Mouse (Mus musculus) MEL (cell line): ENCODE results near the gene Klf15.

Source experiments
- CHD1 ChIP-seq: IDR thresholded peaks from 2 replicates; pipeline ENCODE4 v1.6.1; 2012; ENCODE audit warnings: low read depth, mild to moderate bottlenecking, inconsistent platforms, low read length, improper control_type of control experiment
- CTCF ChIP-seq, 3 experiments: IDR thresholded peaks in 2 of 3; conservative IDR thresholded peaks in 1 of 3; 2 replicates each; pipeline ENCODE4 v1.5.1; 2011 to 2012; ENCODE audit warnings: low read length in 3 of 3, low read depth in 2 of 3, mild to moderate bottlenecking in 2 of 3, improper control_type of control experiment in 1 of 3, inconsistent platforms in 1 of 3, mixed read lengths in 1 of 3, moderate library complexity in 1 of 3; ENCODE audit not compliant: control insufficient read depth in 1 of 3, insufficient read depth in 1 of 3, poor library complexity in 1 of 3, severe bottlenecking in 1 of 3
- GATA1 ChIP-seq: IDR thresholded peaks from 2 replicates; pipeline ENCODE4 v1.6.1; 2011; ENCODE audit warnings: low read depth, low read length, improper control_type of control experiment
- HCFC1 ChIP-seq: IDR thresholded peaks from 2 replicates; pipeline ENCODE4 v1.6.1; 2012; ENCODE audit warnings: low read depth, mild to moderate bottlenecking, inconsistent platforms, low read length, improper control_type of control experiment, moderate library complexity
- JUND ChIP-seq: IDR thresholded peaks from 2 replicates; pipeline ENCODE4 v1.6.1; 2011; ENCODE audit warnings: low read depth, mild to moderate bottlenecking, improper control_type of control experiment, low read length
- SIN3A ChIP-seq: IDR thresholded peaks from 2 replicates; pipeline ENCODE4 v1.6.1; 2012; ENCODE audit warnings: low read length, improper control_type of control experiment, inconsistent platforms
- SMC3 ChIP-seq: IDR thresholded peaks from 2 replicates; pipeline ENCODE4 v1.6.1; 2011; ENCODE audit warnings: low read depth, low read length, improper control_type of control experiment
- TBP ChIP-seq: IDR thresholded peaks from 2 replicates; pipeline ENCODE4 v1.8.0; 2011; ENCODE audit warnings: low read depth, low read length, improper control_type of control experiment
- ZKSCAN1 ChIP-seq: IDR thresholded peaks from 2 replicates; pipeline ENCODE4 v1.6.1; 2012; ENCODE audit warnings: low read depth, mild to moderate bottlenecking, inconsistent platforms, low read length, improper control_type of control experiment, moderate library complexity

- no peak for TF ChIP-seq CTCF (IDR thresholded peaks at IDR 0.05 in 2 of 3, conservative IDR thresholded peaks at IDR 0.05 in 1 of 3; ENCODE audit: control insufficient read depth in 1 of 3, insufficient read depth in 1 of 3, low read depth in 2 of 3, low read length in 3 of 3, poor library complexity in 1 of 3, severe bottlenecking in 1 of 3)
- TF ChIP-seq ZKSCAN1: no peak
- TF ChIP-seq GATA1: no peak
- TF ChIP-seq SIN3A: no peak
- TF ChIP-seq CHD1: no peak
- TF ChIP-seq SMC3: no peak
- no peak for TF ChIP-seq HCFC1
- no peak for TF ChIP-seq JUND
- no peak for TF ChIP-seq TBP
Measured at GRCm38 (mm10) chr6:90466079-90466478, 3.7 kb downstream of the Klf15 start.
